Mouse (Mus musculus) E14TG2a.4 (cell line): ENCODE data around the gene Proser3.
"Not testable (repeated sequence)": the region's sequence is repeated elsewhere in the genome, so short reads cannot be mapped to it uniquely, and the experiment has no call there.

Experiments used
- H3K27me3 ChIP-seq: 2 replicates; pipeline ENCODE4 v1.6.1; 2014; ENCODE audit warnings: low read length, control low read depth; ENCODE audit not compliant: insufficient read depth
- H3K36me3 ChIP-seq: 2 replicates; pipeline ENCODE4 v1.6.1; 2014; ENCODE audit warnings: low read length, control low read depth; ENCODE audit not compliant: insufficient read depth
- H3K4me1 ChIP-seq: replicated peaks from 2 replicates; pipeline ENCODE4 v1.6.1; 2014; ENCODE audit warnings: low read depth, low read length, control low read depth
- H3K4me3 ChIP-seq: replicated peaks from 2 replicates; pipeline ENCODE4 v1.5.1; 2014; ENCODE audit warnings: mild to moderate bottlenecking, low read length
- H3K9me3 ChIP-seq: 2 replicates; pipeline ENCODE4 v1.6.1; 2014; ENCODE audit warnings: low read length, control low read depth
- CTCF ChIP-seq: conservative IDR thresholded peaks from 2 replicates; pipeline ENCODE4 v1.5.1; 2014; ENCODE audit warnings: low read length
- NANOG ChIP-seq: IDR thresholded peaks from 2 replicates; pipeline ENCODE4 v1.6.1; 2014; ENCODE audit warnings: borderline replicate concordance, low read length, mixed read lengths
- POU5F1 ChIP-seq: IDR thresholded peaks from 2 replicates; pipeline ENCODE4 v1.6.1; 2014; ENCODE audit warnings: low read length, borderline replicate concordance

Gene Proser3

DNA sequence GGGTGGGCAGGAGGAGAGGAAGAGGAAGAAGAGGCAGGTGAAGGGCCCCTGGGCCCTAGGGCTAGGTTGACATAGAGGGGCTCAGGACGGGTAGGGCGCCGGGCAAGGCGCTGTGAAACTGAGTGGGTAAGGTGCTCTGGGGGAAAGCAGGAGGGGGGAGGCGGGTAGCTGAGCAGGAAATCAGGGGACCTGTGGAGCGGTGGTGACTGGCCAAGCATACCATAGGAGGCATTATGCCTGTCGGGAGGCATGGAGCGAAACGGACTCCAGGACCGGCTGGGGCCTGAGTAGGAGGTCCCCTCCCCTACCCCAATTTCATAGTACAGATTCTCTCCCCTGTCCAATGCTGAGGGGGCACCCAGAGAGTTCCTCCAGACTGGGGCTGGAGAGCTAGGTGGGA lies 29.2 kb downstream of the Proser3 start:
- Histone ChIP-seq H3K9me3 (no peaks in the 10 kb centered on the region), H3K4me3 (no peak overlapping the region), H3K36me3 (no peaks in the 10 kb centered on the region), H3K4me1 (peaks cover 54% of the 10 kb centered on the region), H3K27me3 (peaks cover 87% of the 10 kb centered on the region)
- no peak for TF ChIP-seq CTCF
- no peak for TF ChIP-seq POU5F1
- TF ChIP-seq NANOG: no peak

- peaks cover 41% of the 10 kb centered on the region for H3K4me1 ChIP-seq
- no peaks in the 10 kb centered on the region for H3K36me3 ChIP-seq
- no peak for TF ChIP-seq CTCF
- peaks cover 67% of the 10 kb centered on the region for H3K27me3 ChIP-seq
- no peaks in the 10 kb centered on the region for H3K9me3 ChIP-seq
- H3K4me3 ChIP-seq: no peak overlapping the region
Measured at GRCm38 (mm10) chr7:30520856-30521255, 31.2 kb downstream of the Proser3 start.

GRCm38 (mm10) chr7:30520396-30520795 lies 31.7 kb downstream of the Proser3 start:
- Histone ChIP-seq H3K36me3 (no peaks in the 10 kb centered on the region), H3K4me1 (peaks cover 43% of the 10 kb centered on the region), H3K9me3 (no peaks in the 10 kb centered on the region), H3K27me3 (peaks cover 66% of the 10 kb centered on the region), H3K4me3 (no peak overlapping the region)
- TF ChIP-seq POU5F1: no peak
- no peak for TF ChIP-seq CTCF
- TF ChIP-seq NANOG: no peak

GRCm38 (mm10) chr7:30518325-30518724 lies 33.8 kb downstream of the Proser3 start:
- H3K9me3 ChIP-seq: no peaks in the 10 kb centered on the region
- peaks cover 47% of the 10 kb centered on the region for H3K4me1 ChIP-seq
- H3K27me3 ChIP-seq: peaks cover 54% of the 10 kb centered on the region
- no peak for TF ChIP-seq NANOG
- peak; percentile 22; the same call in 1 of the 2 replicates for TF ChIP-seq CTCF
- H3K4me3 ChIP-seq: 0 out of 2 replicates have a peak overlapping the region, but pooled peaks have one; percentile 11
- no peaks in the 10 kb centered on the region for H3K36me3 ChIP-seq

GRCm38 (mm10) chr7:30515003-30515760 lies 36.9 kb downstream of the Proser3 start:
- no peaks in the 10 kb centered on the region for H3K9me3 ChIP-seq
- TF ChIP-seq CTCF (no peak), NANOG (no peak), POU5F1 (no peak)
- peaks cover 38% of the 10 kb centered on the region for H3K4me1 ChIP-seq
- peaks cover 31% of the 10 kb centered on the region for H3K27me3 ChIP-seq
- no peaks in the 10 kb centered on the region for H3K36me3 ChIP-seq
- peak overlapping the region; percentile 66 for H3K4me3 ChIP-seq

GRCm38 (mm10) chr7:30508061-30508460 lies 44.0 kb downstream of the Proser3 start:
- TF ChIP-seq POU5F1 (no peak), NANOG (no peak), CTCF (no peak)
- Histone ChIP-seq H3K36me3 (no peaks in the 10 kb centered on the region), H3K4me3 (no peak overlapping the region), H3K4me1 (peaks cover 9% of the 10 kb centered on the region; the same call in 1 of the 2 replicates), H3K27me3 (peaks cover 12% of the 10 kb centered on the region), H3K9me3 (peaks cover 9% of the 10 kb centered on the region; the same call in 1 of the 2 replicates)

DNA sequence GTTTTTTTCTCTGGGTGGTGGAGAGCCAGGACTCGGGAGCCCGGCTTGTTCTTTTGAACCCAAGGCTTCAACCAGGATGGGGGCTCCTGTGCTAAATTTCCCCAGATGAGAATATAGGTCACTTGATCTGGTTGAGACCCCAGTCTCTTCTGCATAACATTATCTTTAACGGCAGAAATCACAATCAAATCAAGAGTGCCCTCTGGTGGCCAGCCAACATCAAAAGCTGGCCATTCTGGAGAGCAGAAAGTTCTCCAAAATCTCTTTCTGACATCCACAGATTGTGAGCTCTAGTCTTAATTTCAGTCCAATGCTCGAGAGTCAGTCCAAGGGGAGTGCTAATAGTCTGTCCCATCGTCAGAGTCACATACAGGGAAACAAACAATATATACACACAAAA lies 50.9 kb downstream of the Proser3 start:
- peaks cover 26% of the 10 kb centered on the region for H3K9me3 ChIP-seq
- not testable (repeated sequence) for H3K36me3 ChIP-seq, H3K4me1 ChIP-seq, H3K4me3 ChIP-seq, H3K27me3 ChIP-seq

DNA sequence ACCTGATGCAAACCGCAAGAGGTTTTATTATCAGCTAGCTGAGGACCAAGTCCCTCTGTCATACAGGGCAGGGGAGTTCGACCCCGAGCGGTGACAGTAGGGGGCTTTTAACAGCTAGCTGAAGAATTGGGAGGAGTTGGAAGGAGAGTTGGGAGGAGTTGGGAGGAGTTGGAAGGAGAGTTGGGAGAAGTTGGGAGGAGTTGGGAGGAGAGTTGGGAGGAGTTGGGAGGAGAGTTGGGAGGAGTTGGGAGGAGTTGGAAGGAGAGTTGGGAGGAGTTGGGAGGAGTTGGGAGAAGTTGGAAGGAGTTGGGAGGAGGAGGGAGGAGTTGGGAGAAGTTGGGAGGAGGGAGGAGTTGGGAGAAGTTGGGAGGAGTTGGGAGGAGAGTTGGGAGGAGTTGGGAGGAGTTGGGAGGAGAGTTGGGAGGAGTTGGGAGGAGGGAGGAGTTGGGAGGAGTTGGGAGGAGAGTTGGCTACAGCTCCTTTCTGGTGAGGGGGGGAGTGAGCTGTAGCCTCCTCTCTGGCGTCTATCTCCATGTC lies 56.5 kb downstream of the Proser3 start:
- Histone ChIP-seq H3K4me1 (peaks cover 31% of the 10 kb centered on the region), H3K9me3 (peaks cover 12% of the 10 kb centered on the region)
- H3K36me3 ChIP-seq, H3K27me3 ChIP-seq, H3K4me3 ChIP-seq: not testable (repeated sequence)

GRCm38 (mm10) chr7:30493401-30493931 lies 58.6 kb downstream of the Proser3 start, which contains the start of gene Prodh2:
TSS of gene Prodh2 (plus strand) at chr7:30493622.
- TF ChIP-seq NANOG (no peak), POU5F1 (no peak), CTCF (no peak)

More at GRCm38 (mm10) chr7:30493401-30493931, 58.6 kb downstream of the Proser3 start, which contains the start of gene Prodh2:
- H3K4me3 ChIP-seq: peak within 1 kb of the TSS; percentile 73
- peaks cover 8% of the 10 kb centered on the region; the same call in 1 of the 2 replicates for H3K27me3 ChIP-seq
- peaks cover 3% of the 10 kb centered on the region; the same call in 1 of the 2 replicates for H3K9me3 ChIP-seq
- peaks cover 41% of the 10 kb centered on the region for H3K4me1 ChIP-seq
- H3K36me3 ChIP-seq: peaks cover 5% of the 10 kb centered on the region; the same call in 1 of the 2 replicates
